Mouse (Mus musculus) bone marrow macrophage, adult 2 months (primary cell): Measurements from ENCODE around the gene Gramd4.

Experiments used
- CTCF ChIP-seq: IDR thresholded peaks from 2 replicates; pipeline ENCODE4 v1.5.1; 2012; ENCODE audit warnings: low read depth, mild to moderate bottlenecking, low read length, moderate library complexity
- POLR2A ChIP-seq: IDR thresholded peaks from 2 replicates; pipeline ENCODE4 v1.6.1; 2012; ENCODE audit warnings: mild to moderate bottlenecking, low read depth, low read length, borderline replicate concordance

DNA sequence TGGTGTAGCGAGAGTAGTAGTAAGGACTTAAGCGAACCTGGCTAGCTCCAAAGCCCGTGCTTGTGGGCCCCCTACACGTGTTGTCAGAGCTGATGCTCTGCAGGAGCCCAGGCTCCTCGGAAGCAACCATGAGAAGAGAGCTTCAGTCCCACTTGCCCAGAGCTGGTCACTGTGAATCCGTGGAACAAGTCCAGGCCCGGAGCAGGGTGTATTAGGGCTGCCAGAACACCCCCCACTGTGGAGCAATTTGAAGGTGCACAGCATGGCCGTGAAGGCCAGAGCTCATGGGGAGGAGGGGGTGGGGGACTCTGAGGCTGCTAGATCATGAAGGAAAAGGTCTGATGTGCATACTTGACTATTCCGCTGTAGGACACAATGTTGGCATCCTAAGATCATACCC is 44.1 kb downstream of the Gramd4 start:
- TF ChIP-seq CTCF (no peak), POLR2A (no peak)
